Mouse (Mus musculus) layer of hippocampus, adult 11-12 months (tissue): ENCODE data around the gene Cryga.

Experiments
- DNase-seq: peaks from one replicate; pipeline ENCODE4 v3.0.0; 2022; ENCODE audit warnings: low spot score

Gene Cryga

GRCm38 (mm10) chr1:65103273-65103672 is at the start of gene Cryga:
Gene Cryga, minus strand, starts transcription at chr1:65103373.
- DNase-seq, result no peak

- no peak for DNase-seq
Observed at GRCm38 (mm10) chr1:65147971-65148370, 44.8 kb upstream of the Cryga start.

- no peak for DNase-seq
Observed at GRCm38 (mm10) chr1:65147326-65147725, 44.2 kb upstream of the Cryga start.

- DNase-seq, result no peak
Observed at GRCm38 (mm10) chr1:65146601-65147000, 43.4 kb upstream of the Cryga start.

- DNase-seq, result no peak
Observed at GRCm38 (mm10) chr1:65144783-65145182, 41.6 kb upstream of the Cryga start.

- DNase-seq, result no peak
Observed at GRCm38 (mm10) chr1:65137560-65137959, 34.4 kb upstream of the Cryga start.

GRCm38 (mm10) chr1:65132833-65133232 is 29.7 kb upstream of the Cryga start:
- DNase-seq, result no peak

- DNase-seq, result no peak
Observed at GRCm38 (mm10) chr1:65131671-65132070, 28.5 kb upstream of the Cryga start.

- DNase-seq, result no peak
Observed at GRCm38 (mm10) chr1:65130226-65130625, 27.1 kb upstream of the Cryga start.

GRCm38 (mm10) chr1:65129634-65130180 is 26.5 kb upstream of the Cryga start:
- no peak for DNase-seq

GRCm38 (mm10) chr1:65122574-65123372 is 19.6 kb upstream of the Cryga start, which contains the start of gene D630023F18Rik:
Gene D630023F18Rik, minus strand, starts transcription at chr1:65123214.
- DNase-seq, result peak; percentile 43

- DNase-seq, result no peak
Observed at GRCm38 (mm10) chr1:65119438-65119837, 16.3 kb upstream of the Cryga start, which contains the start of gene Gm28845. Gene Gm28845, minus strand, starts transcription at chr1:65119558.

- DNase-seq, result no peak
Observed at GRCm38 (mm10) chr1:65118150-65118913, 15.2 kb upstream of the Cryga start.

- DNase-seq, result no peak
Observed at GRCm38 (mm10) chr1:65113536-65114172, 10.5 kb upstream of the Cryga start.

- no peak for DNase-seq
Observed at GRCm38 (mm10) chr1:65112807-65113196, 9.6 kb upstream of the Cryga start.

- peak; percentile 78 for DNase-seq
Observed at GRCm38 (mm10) chr1:65112031-65112806, 9.0 kb upstream of the Cryga start.

- DNase-seq, result no peak
Observed at GRCm38 (mm10) chr1:65109756-65110435, 6.7 kb upstream of the Cryga start.

GRCm38 (mm10) chr1:65109196-65109595 is 6.0 kb upstream of the Cryga start:
- DNase-seq, result no peak

GRCm38 (mm10) chr1:65107654-65108279 is 4.6 kb upstream of the Cryga start:
- DNase-seq, result no peak

- no peak for DNase-seq
Observed at GRCm38 (mm10) chr1:65096953-65097352, 6.2 kb downstream of the Cryga start.
